Mouse (Mus musculus) cerebellum, postnatal 4 days (tissue): ENCODE data around the gene Tlnrd1.
A peak's percentile ranks its signal among the peaks of the same experiment; 100 is the strongest.

Experiments
- DNase-seq, 2 experiments: peaks; one replicate each; pipeline ENCODE4 v3.0.0; 2022; ENCODE audit warnings: low spot score in 2 of 2, mixed read lengths in 1 of 2

The Tlnrd1 gene

DNA sequence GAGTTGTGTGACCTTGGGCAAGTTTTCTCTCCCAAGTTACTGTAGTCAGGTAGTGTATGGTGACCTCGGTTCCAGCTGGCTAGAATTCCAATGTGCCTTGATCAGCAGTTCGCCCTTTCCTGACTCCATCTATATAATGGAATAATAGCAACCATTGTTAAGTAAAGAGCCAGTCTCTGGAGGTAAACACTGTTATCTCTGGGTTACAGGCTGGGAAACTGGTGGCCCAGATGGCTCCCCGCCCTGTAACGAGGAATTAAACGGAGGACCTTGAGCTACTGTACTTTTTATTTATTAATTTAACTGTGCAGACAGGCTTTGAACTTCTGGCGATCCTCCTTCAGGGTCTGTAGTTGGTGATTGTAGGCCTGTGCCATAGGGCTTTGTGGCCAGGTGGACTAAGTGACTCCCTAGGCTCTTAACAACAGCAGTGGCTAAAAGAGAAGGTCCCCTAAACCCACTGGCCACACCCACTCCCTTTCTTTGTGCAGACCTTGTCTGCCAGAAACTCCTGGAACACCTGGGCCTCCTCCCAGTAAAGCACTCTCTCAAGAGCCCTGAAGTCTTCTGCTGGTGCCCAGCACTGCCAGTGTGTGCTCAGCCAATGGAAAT, 922 bp upstream of the Tlnrd1 start:
- DNase-seq = no peak

DNA sequence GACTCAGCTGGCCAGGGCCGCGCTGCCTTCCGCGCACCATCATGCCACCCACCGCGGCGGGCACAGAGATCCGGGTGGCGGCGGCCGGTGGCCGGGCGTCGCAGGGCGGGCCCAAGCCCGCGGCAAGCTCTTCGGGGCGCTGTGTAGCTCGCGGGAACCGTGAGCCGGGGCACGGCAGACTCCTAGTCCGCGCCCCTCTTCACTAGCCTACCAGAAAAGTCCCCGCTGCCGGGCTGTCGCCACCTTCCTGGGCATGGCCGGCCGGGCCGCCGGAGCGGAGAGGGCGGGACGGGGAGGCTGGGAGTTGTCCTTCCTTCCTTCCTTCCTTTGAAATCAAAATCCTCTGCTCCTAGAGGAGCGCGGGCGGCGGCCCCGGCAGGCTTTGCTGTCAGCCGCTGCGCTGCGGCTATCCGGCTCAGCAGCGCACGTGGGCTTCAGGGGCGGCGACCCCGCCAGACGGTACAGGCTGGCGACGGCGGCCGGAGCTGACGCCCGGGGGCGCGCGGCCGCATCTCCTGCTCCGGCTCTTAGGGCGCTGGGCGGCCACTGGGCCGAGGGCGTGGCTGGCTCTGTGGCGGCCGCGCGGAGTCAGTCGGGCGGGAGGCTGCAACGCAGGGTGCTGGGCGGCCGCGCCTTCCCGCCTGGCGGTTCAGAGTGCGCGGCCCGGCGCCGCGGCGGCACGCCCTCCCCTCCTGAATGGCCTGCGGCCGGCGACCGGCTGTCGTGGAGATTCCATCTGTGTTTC, 657 bp downstream of the Tlnrd1 start:
- DNase-seq = peak; percentile 39 to 54

DNA sequence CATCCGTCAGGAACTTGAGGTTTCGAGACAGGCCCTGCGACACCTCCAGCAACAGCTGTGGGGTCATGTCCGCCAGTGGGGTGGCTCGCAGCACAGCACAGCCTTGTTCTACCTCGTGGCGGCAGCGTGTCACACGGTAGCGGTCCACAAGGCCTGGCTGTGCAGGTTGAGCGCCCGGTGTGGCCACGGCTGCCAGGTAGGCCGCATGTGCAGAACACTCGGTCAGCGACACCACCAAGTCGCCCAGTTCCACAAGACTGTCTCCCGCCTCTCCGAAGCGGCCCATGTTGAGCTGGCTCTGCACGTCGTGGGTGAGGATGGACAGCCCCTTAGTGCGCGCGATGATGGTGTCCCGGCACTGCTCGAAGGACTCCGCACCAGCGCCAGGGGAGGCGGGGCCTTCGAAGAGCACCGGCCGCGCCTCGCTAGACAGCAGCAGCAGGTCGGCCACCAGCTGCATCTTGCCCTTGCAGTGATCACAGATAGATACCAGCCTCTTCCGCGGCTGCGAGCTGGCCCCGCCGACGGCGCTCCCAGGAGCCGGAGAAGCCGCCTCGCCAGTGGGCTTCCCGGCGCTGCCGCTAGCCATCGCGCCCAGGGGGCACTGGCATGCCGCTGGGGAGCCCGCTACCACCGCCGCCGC, 1.4 kb downstream of the Tlnrd1 start:
- DNase-seq = peak; percentile 24 to 50

DNA sequence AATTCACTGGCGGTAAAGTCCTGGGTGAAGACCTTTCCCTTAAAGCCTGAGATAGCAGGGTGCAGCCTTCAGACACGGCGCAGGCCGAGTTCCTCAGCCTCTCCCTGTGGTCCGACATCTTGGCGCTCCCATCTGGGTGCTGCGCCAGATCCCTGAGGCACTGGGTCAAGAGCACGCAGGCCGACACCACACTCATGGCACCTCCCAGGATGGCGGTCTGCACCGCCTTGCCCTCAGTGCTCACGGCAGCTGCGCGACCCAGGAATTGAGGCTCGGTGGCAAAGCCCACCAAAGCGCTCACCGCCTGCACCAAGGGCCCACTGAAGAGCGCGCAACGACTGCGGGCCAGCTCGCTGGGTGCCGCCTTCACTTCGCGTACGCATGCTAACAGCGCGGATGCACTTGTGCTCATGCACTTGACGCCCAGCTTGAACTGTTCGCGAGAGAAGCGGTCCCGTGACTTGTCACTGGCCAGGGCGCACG, 1.9 kb downstream of the Tlnrd1 start:
- DNase-seq = no peak

DNA sequence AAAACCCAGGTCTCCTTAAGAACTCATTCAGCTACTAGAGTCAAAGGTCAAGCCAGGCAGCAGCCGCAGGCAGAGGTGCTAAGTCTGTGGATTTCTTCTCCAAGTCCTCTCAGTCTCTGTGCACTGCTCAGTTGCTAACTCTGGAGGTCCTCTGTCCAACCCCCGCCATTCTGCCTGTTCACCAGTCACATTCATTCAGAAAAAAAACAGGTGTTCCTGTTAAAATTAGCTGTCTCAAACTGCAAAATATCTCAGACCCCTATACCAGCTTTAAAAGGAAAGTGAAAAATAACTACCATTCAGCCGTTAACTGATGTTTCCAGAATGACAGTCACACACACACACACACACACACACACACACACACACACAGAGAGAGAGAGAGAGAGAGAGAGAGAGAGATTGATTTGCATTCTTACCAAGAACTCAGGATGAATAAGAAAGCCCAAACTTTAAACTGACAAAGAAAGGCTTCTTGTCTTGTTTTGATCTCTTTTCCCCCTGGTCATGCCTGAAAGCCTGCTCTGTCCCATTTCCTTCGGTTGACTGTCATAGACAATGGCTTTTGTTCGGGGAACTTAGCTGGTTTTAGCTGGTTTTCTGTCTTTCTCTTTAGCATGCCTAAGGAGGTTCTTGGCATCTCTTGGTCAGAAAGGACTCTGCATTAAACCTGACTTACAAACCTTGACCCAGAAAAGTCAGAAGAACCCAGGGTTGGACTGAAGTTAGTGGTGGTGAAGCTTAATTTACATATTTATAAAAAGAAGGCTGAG, 5.2 kb downstream of the Tlnrd1 start:
- no peak for DNase-seq

DNA sequence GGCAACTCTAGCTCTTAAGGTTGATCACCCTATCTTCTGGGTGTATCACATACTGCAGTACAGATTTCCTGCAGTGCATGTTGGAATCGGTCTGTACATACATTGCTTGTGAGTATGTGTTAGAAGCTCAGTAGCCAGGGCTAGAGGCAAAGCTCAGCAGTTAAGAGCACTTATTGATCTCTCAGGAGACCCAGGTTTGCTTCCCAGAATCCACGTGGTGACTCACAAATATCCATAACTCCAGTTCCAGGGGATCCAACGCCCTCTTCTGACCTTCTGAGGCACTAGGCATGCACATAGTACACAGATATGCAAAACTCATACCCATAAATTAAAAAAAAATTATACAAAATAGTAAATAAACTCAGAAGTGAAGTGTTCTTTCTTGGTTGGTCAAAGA, 7.0 kb downstream of the Tlnrd1 start:
- DNase-seq = no peak

DNA sequence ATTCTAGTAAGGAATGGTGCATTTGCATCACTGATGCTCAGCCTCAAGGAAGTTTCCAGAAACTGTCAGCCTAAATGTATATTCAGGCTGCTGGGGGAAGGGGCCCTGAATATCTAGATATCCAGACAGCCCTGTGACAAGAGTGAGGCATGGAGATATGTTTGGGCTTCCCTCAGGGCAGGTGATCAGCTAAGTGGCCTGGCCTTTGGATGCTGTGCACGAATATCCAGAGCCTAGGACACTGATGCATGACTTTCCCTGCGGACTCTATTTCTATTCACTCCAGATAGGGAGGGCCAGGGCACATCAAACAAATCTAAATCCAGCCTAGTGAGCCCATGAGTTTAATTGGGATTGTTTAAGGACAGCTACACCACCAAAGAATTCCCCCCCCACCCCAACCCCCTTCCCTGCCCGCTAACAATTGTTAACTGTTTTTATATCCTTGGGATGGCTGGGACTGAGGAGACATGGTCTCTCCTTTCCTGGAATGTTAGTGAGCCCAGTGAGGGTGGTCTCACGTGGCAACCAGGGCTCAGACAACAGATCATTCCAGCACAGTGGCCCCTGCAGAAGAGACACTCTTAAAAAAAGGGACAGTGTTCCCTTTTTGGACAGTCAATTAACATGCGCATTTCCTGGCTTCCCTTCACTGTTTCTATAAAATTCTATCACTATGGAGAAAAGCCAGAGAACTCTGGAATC, 14.1 kb downstream of the Tlnrd1 start:
- DNase-seq = no peak

DNA sequence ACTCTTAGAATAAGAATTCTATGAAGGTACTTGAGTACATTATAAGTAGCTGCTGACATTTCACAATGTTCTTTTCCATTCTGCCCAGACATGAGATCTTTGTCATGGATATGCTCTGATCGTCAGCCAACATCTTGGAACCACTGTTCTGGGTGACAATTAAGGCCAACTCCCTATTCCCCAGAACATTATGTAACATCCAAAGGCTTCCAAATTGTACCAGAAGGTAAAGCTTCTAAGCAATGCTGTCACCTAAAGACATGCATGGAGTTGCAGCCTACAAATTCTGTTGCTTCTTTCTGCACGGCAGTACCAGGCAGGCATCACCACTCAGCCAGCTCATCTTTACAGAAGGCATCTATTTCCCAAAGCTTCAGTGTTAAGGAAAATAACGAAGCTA, 15.9 kb downstream of the Tlnrd1 start:
- DNase-seq = no peak

DNA sequence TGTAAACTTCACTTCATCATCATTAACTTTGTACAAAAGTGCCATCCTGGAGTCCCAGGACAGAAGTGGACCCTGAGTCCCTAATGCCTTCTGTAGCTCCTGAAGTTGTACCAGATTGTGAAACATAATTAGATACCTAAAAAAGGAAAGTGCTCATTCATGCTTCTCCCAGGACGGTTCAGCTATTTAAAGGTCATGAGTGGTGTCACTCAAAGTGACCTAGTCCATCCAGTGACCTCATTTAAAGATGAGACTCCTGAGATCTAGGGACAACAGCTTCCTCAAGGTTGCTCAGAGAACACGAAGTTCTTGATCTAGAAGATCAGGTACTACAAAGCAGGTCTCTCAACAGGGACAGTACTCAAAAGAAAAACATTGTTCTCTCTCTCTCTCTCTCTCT, 20.6 kb downstream of the Tlnrd1 start:
- DNase-seq = no peak

DNA sequence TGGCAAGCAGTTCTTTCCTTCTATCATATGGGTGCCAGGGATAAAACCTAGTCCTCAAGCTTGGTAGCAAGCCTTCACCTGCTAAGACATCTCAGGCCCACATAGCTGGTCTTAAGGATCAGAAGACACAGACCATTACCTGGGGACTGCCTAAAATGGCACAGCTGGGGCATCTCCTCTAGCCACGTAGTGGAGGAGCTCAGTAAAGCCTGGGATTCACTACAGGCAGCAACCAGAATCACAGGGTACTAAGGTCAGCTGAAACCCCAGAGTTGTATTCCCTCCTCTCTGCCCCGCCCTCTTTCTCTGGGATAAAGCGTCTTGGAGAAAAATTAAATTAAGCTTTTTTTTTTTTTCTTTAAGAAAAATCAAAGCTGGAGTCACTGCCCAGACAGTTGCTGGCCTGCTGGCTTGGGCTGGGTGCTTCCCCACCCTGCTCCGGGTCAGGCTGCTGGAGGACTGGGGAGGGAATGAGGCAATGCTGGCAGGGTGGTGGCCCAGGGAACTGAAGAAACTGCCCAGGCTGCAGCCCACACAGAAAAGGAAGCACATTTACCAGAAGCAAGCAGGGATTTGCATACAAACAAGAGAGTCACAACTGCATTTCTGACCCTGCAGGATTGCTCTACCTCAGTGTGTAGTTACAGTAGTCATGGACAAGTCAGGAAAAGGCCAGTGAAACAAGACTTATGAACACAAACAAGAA, 24.6 kb downstream of the Tlnrd1 start:
- DNase-seq = no peak

DNA sequence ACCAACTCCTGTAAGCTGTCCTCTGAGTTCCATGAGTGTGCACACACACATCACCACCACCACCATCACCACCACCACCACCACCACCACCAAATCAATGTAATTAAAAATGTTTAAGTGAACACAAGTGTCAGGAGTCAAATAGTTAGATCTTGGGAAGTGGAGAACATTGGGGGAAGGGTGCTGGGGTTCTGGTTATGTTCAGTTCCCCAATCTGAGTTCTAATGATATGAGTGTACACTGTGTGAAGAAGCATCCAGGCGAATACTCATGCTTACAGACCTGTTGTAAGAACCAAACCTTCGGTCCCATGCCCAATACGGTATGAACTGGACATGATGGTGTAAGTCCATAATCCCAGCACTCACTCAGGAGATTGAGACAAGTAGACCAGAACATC, 26.2 kb downstream of the Tlnrd1 start:
- no peak for DNase-seq

DNA sequence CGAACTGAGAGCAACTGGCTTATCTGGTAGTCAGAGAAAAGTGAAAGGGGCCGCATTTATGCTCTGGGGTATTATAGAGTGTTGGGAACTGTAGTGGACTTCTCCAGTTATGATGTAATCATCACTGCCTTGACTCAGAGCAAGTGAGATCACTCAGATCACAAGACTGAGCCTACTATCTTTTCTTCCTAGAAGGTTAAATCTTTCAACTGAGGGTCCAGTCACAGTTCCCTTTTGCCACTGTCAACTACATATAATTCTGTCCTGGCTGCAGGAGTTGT, 27.0 kb downstream of the Tlnrd1 start:
- no peak for DNase-seq

DNA sequence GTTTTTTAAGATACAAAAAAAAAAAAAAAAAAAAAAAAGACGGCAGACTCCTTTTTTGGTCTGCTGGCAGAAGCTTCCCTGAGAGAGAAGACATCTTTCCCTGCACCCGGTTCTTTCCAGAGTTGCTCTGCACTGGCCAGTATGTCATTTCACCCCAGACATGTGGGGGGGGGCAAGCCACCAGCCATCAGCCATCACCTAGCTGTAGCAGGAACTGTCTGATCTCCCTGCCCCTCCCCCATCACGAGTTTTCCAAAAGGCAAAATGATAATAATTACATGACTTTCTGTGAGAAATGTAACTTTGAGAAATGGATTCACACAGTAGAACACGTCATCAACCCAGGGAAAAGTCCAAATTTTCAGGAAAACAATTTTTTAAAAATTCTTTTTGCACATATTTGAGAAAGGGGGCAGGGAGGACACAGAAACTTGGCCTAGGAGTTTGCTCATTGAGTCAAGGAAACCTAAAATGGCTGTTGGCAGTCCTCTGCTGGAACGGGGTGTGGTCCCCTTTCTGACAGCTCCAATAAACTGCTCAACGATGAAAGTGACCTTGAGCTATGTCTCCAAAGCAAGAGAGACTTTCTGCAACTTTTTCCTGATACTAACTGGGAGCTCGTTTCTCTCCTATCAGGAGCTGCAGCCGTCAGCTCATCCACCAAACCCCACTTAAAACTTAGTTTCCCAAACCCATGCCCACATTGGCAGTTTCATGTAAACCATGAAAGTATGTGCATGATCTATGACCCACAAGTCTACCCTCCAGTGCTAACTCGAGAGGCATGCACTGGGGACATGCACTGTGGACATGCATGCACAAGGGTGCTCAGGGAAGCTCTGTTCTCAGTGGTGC, 27.5 kb downstream of the Tlnrd1 start:
- DNase-seq = no peak

DNA sequence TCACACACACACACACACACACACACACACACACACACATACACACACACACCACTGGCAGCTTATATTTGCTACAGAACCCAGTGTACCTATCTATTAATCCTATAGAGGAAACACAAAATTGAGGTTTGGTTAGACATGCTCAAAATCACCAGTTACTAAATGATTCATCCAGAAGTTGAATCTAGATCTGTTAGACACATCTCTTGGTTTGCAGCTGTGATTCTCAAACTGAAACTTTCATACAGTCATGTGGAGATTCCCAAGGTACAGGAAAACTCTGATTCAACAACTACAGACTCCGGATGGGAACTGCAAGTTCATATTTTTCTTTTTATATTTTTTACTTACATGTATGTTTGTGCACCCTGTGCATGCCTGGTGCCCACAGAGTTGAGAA, 28.9 kb downstream of the Tlnrd1 start:
- no peak for DNase-seq

DNA sequence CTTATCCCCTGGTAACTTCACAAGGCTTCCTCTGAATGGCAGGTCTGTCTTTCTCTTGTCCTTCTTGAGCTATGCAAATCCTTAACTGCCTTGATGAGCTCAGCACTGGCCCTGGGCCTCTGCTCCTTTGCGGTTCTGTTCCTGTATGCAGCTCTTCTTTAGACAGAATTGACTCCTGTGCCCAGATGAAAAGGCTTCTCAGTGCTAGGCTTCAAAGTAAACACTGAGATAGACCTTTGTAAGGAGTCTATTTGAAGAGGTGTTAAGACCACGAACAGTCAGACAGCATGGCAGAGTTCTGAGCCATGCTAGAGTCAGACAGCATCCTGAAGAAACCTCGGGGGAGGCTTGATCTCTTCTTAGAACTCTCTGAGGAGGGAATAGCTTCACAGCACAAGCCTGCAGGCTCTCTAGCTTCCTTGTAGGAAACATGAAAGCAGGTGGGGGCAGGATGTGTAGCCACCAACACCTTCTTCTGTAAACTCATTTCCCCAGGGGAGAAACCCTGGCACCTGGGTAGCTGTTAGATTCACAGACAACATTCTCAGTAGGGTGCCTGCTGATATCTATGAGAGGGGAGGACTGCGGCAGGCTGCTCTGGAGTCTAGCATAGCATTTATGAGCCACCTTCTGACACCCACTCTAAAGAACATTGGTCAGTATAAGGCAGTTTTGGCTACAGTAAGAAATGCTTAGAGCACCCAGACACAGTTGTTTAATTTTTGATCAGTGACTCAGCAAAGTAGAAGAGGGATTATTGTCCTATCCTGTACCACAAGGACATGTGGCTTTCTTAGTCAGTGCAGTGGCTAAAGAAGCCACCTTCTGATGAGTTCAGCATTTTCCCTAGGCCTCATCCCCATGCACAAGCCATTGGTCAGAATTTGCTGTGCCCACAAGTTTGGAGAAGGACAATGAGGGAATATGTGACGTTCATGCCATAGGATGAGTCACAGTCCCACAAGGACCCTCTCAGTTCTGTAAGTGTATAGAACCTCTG, 31.4 kb downstream of the Tlnrd1 start:
- DNase-seq = no peak

DNA sequence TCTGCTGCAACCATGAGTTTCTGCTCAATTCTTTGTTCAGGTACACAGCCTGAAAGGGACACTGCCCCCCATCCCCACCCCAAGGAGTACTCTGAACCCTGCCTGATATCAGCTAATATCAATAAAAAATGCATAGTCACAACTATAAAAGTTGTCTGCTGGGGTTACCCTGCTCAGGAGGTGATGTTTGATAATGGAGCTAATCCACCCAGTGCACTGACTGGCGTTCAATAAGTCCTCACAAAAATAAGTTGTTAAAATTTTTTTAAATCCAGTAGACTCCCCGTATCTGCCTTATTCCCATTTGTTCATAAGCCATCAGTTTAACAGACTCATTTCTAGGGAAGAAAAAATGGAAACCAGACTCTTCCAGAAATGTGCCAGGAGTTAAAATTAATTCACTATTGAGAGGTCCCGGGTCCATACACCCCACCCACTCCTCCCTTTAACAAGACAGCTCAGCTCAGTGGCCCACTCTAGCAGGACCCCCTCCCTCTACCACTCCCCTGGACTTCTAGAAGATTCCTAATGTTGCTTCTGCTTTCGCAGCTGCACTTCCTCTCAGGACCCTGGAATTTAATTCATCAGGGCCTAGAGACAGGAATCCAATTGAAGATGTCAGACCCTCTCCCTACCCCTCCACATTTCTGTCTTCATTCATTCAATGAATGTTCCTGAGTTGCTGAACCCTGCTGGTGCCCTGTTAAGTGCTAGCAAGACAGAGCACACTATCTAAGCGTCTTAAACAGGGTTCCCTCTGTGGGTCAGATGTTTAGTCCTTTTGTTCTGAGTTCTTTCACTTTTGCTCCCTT, 32.3 kb downstream of the Tlnrd1 start:
- no peak for DNase-seq

DNA sequence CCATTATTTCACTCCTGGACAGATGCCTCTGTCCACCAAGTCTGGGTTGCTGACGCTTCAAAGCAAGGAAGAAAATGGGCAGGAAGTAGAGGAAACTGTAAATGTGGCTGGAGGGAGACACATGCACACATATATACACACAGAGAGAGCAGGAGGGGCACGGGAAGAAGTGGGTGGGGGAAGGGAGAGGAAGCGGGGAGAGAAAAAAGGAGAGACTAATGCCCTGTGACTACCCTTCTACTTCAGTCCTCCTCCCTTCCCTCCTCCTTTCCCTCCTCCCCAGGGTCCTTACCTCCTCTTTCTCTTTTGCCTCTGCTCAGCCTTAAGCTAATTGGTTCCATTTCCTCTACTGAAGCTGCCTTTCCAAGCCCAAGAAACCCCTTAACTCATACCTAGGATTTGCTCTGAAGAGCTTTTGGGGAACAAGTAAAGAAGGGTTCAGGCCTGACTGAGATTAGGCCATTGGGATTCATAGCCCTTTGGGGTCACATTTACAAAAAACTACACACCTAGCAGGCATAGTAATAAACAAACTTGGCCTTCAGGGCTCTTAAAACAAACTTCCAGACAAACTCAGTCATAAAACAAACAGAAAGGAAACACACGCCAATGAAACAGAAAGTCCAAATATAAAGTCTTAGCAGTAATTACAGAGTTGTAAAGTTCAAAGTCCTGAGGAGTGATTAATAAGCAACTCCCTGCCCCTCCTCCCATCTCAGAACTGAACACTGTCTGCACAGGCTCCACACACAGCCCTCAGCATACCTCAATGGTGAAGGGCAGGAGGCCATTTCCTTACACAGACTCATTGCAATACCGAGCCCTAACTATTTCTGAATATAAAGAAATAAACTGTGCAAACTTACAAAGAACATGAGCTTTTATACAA, 36.7 kb downstream of the Tlnrd1 start:
- DNase-seq = no peak
